Mouse (Mus musculus) kidney, adult 11 months (tissue): ENCODE results near the gene Psg20.
"Not testable (repeated sequence)": the region's sequence is repeated elsewhere in the genome, so short reads cannot be mapped to it uniquely, and the experiment has no call there.

ENCODE experiments used
- DNase-seq: peaks from one replicate; pipeline ENCODE4 v3.0.0; 2022

The Psg20 gene

DNA sequence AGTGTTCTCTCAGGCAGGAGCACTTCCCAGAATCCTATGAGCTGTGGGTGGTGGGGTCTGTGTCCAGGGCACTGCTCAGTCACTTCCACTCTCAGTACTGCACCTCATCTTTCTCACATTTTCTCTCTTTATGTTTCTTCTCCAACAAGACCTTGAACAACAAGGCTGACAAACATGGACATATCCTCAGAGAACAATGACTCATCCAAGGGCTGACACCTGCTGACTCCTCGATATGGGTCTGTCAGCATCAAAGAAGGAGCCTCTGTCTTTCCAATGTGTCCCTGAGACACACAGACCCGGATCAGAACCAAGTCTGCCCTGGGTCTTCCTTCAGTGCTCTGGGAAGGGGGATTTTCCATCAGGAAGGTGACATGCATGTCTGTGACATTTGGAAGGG is at the start of gene Psg20:
TSS of gene Psg20 (minus strand) at position 101 of the 400 bp plus-strand sequence.
- DNase-seq, result no peak

- DNase-seq, result no peak
Measured at GRCm38 (mm10) chr7:18734451-18734850, 48.5 kb upstream of the Psg20 start.

DNA sequence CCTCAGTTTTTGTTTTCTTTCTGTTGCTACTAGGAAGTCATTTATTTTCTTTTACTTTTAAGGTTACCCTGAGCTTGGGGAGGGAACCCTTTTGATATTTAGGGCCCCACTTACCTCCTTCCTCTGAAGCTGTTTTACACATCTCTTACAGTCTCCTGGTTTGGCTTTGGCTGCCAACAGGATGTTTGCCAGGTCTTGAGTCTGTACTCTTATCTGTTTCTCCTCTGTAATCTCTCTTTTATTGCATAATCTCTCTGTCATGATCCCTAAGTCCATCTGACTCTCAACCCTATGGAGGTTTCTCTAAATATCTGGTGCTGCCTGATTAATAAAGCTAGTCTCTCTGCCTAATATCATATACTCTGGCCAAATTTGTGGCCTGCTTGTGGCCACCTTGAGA is 47.1 kb upstream of the Psg20 start:
- DNase-seq, result no peak

DNA sequence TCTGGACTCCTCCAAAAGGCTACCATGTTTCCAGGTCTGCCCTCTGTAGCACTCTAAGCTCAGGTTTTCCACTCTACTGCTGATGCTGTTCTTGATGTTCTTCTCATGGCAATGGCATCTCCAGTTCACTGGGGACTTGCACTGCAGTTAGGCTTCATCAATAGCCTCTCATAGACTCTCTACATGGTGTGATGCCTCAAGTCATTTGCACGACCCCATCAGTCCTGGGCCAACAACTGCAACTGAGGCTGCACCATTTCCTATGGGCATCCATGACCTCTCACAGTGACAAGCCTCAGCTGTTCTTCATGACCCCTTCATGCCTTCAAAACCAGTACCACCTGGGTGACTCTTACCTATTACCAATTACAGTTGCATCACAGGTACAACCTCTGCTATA is 42.4 kb upstream of the Psg20 start:
- DNase-seq, result no peak

GRCm38 (mm10) chr7:18725931-18726330 is 39.9 kb upstream of the Psg20 start:
- not testable (repeated sequence) for DNase-seq

DNA sequence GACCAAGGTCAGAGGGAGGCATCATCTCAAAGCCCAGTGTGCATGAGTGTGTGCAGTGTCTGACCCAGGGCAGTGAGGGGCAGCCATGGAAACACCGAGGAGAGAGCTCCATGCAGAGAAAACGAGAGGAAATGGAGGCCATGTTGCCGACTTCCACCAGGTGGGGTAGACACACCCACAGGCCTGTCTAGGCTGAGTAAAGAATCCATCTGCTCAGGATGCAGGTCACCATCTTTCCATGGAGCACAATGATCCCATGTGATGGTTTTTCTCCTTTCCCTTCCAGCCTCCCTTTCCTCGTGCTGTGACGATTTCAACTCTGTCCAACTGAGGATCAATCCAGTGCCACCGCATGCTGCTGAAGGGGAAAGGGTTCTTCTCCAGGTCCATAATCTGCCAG is 38.0 kb upstream of the Psg20 start:
- no peak for DNase-seq

GRCm38 (mm10) chr7:18717790-18718189 is 31.8 kb upstream of the Psg20 start, which contains the start of gene Psg22:
TSS of gene Psg22 (plus strand) at chr7:18718090.
- no peak for DNase-seq

- DNase-seq, result no peak
Measured at GRCm38 (mm10) chr7:18715546-18715945, 29.6 kb upstream of the Psg20 start.

- DNase-seq, result no peak
Measured at GRCm38 (mm10) chr7:18710846-18711245, 24.9 kb upstream of the Psg20 start.

DNA sequence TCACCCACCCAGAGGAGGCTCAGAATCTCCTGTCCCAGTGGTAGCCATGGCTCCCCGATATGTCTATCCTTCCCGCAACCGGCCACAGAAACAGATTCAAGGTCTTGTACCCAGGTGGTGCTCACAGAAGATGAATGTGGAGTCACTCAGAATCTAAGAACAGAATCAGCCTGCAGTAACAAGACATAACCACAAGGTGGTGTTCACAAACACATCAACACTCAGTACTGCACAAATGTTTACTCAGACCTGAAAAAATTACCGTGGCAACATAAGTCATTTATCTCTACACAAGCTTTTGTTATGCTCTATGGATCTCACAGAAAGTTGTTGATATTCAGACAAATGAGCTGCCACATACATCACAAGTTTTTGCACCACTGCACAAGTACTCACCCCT is 24.3 kb upstream of the Psg20 start:
- DNase-seq, result not testable (repeated sequence)

GRCm38 (mm10) chr7:18685586-18685985 is 399 bp downstream of the Psg20 start:
- DNase-seq, result no peak

- DNase-seq, result no peak
Measured at GRCm38 (mm10) chr7:18679772-18680171, 6.2 kb downstream of the Psg20 start.

DNA sequence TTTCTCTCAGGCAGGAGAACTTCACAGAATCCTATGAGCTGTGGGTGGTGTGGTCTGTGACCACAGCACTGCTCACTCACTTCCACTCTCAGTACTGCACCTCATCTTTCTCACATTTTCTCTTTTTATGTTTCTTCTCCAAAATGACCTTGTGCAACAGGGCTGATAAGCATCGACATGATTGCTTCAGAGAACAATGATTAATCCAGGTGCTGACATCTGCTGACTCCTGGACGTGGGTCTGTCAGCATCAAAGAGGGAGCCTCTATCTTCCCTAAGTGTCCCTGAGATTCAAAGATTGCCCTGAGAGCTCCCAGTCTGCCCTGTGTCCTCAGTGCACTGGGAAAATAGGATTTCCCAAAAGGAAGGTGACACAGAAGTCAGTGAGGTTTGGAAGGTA is 29.4 kb downstream of the Psg20 start, which contains the start of gene Psg21:
TSS of gene Psg21 (minus strand) at position 101 of the 400 bp plus-strand sequence.
- DNase-seq, result not testable (repeated sequence)

GRCm38 (mm10) chr7:18626921-18627320 is 59.1 kb downstream of the Psg20 start:
- not testable (repeated sequence) for DNase-seq
